Mouse (Mus musculus): Measurements from ENCODE around the gene Fbxl17. TPM values are rescaled to one million over a fixed set of nuclear protein-coding genes. Genes with fewer than 3 reads are reported as not detected.

The Fbxl17 gene
- 3.0 and 3.1 TPM in 2 replicates for polyA plus RNA-seq (2016; fragmentation: Nextera tagmentation; extraction: Ambion mirVana)

- peaks cover 44% of the 10 kb centered on the region for H3K4me1 ChIP-seq
- no peaks in the 10 kb centered on the region for H3K9me3 ChIP-seq (replicated peaks)
- ATAC-seq: peak; percentile 72
- H3K4me3 ChIP-seq: peak within 1 kb of the TSS; percentile 93
- H3K36me3 ChIP-seq: no peaks in the 10 kb centered on the region
- H3K27ac ChIP-seq: peak within 1 kb of the TSS; percentile 93
- no peaks in the 10 kb centered on the region for H3K27me3 ChIP-seq (replicated peaks)
- H3K4me2 ChIP-seq: peak within 1 kb of the TSS; percentile 98
- WGBS (ENCODE audit: insufficient replicate concordance): 2% methylated on average over 58 of the region's 80 CpGs
- peak within 1 kb of the TSS; percentile 96 for H3K9ac ChIP-seq
Measured at GRCm38 (mm10) chr17:63499636-63500155, at the start of gene Fbxl17. Gene Fbxl17, minus strand, starts transcription at chr17:63500017.

GRCm38 (mm10) chr17:63547465-63547864 lies 47.6 kb upstream of the Fbxl17 start:
- H3K27ac ChIP-seq: no peak overlapping the region
- H3K4me2 ChIP-seq: no peak overlapping the region
- no peaks in the 10 kb centered on the region for H3K4me1 ChIP-seq
- H3K9ac ChIP-seq: no peak overlapping the region
- 66% methylated on average over 4 of the region's 4 CpGs for WGBS (ENCODE audit: insufficient replicate concordance)
- H3K36me3 ChIP-seq: no peaks in the 10 kb centered on the region
- no peak for ATAC-seq
- no peaks in the 10 kb centered on the region for H3K27me3 ChIP-seq (replicated peaks)
- peaks cover 5% of the 10 kb centered on the region; the same call in 1 of the 2 replicates for H3K9me3 ChIP-seq (replicated peaks)
- no peak overlapping the region for H3K4me3 ChIP-seq

- Histone ChIP-seq H3K36me3 (no peaks in the 10 kb centered on the region), H3K27me3 (replicated peaks) (no peaks in the 10 kb centered on the region), H3K9me3 (replicated peaks) (no peaks in the 10 kb centered on the region), H3K27ac (no peak overlapping the region), H3K4me1 (no peaks in the 10 kb centered on the region), H3K4me2 (no peak overlapping the region), H3K4me3 (no peak overlapping the region), H3K9ac (no peak overlapping the region)
- WGBS (ENCODE audit: insufficient replicate concordance): 69% methylated on average over 17 of the region's 17 CpGs
- ATAC-seq: no peak
Measured at GRCm38 (mm10) chr17:63534576-63535265, 34.9 kb upstream of the Fbxl17 start.

- H3K9me3 ChIP-seq (replicated peaks): no peaks in the 10 kb centered on the region
- WGBS (ENCODE audit: insufficient replicate concordance): 39% methylated on average over 6 of the region's 6 CpGs
- H3K4me3 ChIP-seq: no peak overlapping the region
Measured at GRCm38 (mm10) chr17:63533074-63533836, 33.4 kb upstream of the Fbxl17 start.

GRCm38 (mm10) chr17:63529476-63529875 lies 29.7 kb upstream of the Fbxl17 start:
- Histone ChIP-seq H3K4me2 (no peak overlapping the region), H3K4me3 (no peak overlapping the region), H3K4me1 (no peaks in the 10 kb centered on the region), H3K9me3 (replicated peaks) (no peaks in the 10 kb centered on the region), H3K27me3 (replicated peaks) (no peaks in the 10 kb centered on the region), H3K27ac (no peak overlapping the region), H3K9ac (no peak overlapping the region), H3K36me3 (no peaks in the 10 kb centered on the region)
- no peak for ATAC-seq
- 67% methylated on average over 6 of the region's 6 CpGs for WGBS (ENCODE audit: insufficient replicate concordance)

More at GRCm38 (mm10) chr17:63533074-63533836, 33.4 kb upstream of the Fbxl17 start:
- no peak overlapping the region for H3K27ac ChIP-seq
- no peak for ATAC-seq
- H3K27me3 ChIP-seq (replicated peaks): no peaks in the 10 kb centered on the region
- no peaks in the 10 kb centered on the region for H3K4me1 ChIP-seq
- H3K9ac ChIP-seq: no peak overlapping the region
- no peaks in the 10 kb centered on the region for H3K36me3 ChIP-seq
- no peak overlapping the region for H3K4me2 ChIP-seq

GRCm38 (mm10) chr17:63520691-63521090 lies 20.9 kb upstream of the Fbxl17 start:
- Histone ChIP-seq H3K9me3 (replicated peaks) (no peaks in the 10 kb centered on the region), H3K27ac (no peak overlapping the region), H3K4me3 (no peak overlapping the region), H3K36me3 (no peaks in the 10 kb centered on the region), H3K27me3 (replicated peaks) (no peaks in the 10 kb centered on the region), H3K4me1 (no peaks in the 10 kb centered on the region), H3K9ac (no peak overlapping the region), H3K4me2 (no peak overlapping the region)
- ATAC-seq: no peak
- WGBS (ENCODE audit: insufficient replicate concordance): 77% methylated on average over 2 of the region's 2 CpGs

GRCm38 (mm10) chr17:63510451-63510850 lies 10.6 kb upstream of the Fbxl17 start:
- H3K36me3 ChIP-seq: no peaks in the 10 kb centered on the region
- no peaks in the 10 kb centered on the region for H3K4me1 ChIP-seq
- no peaks in the 10 kb centered on the region for H3K9me3 ChIP-seq (replicated peaks)
- H3K4me3 ChIP-seq: no peak overlapping the region
- no peak for ATAC-seq
- H3K27ac ChIP-seq: no peak overlapping the region
- H3K9ac ChIP-seq: no peak overlapping the region
- H3K4me2 ChIP-seq: no peak overlapping the region
- no peaks in the 10 kb centered on the region for H3K27me3 ChIP-seq (replicated peaks)
- 64% methylated on average over 2 of the region's 2 CpGs for WGBS (ENCODE audit: insufficient replicate concordance)

- Histone ChIP-seq H3K4me3 (peak overlapping the region; percentile 93), H3K27ac (peak overlapping the region; percentile 93; the same call in 1 of the 2 replicates), H3K9me3 (replicated peaks) (no peaks in the 10 kb centered on the region), H3K4me1 (peaks cover 38% of the 10 kb centered on the region), H3K4me2 (peak overlapping the region; percentile 98), H3K36me3 (no peaks in the 10 kb centered on the region), H3K27me3 (replicated peaks) (no peaks in the 10 kb centered on the region), H3K9ac (peak overlapping the region; percentile 96)
- ATAC-seq: no peak
- 81% methylated on average over 6 of the region's 6 CpGs for WGBS (ENCODE audit: insufficient replicate concordance)
Measured at GRCm38 (mm10) chr17:63501091-63501490, 1.3 kb upstream of the Fbxl17 start.

GRCm38 (mm10) chr17:63500156-63500834 lies 478 bp upstream of the Fbxl17 start:
- Histone ChIP-seq H3K36me3 (no peaks in the 10 kb centered on the region), H3K27ac (peak overlapping the region; percentile 93), H3K4me1 (peaks cover 41% of the 10 kb centered on the region), H3K9me3 (replicated peaks) (no peaks in the 10 kb centered on the region), H3K9ac (peak overlapping the region; percentile 96), H3K27me3 (replicated peaks) (no peaks in the 10 kb centered on the region), H3K4me3 (peak overlapping the region; percentile 93), H3K4me2 (peak overlapping the region; percentile 98)
- 3% methylated on average over 75 of the region's 78 CpGs for WGBS (ENCODE audit: insufficient replicate concordance)
- ATAC-seq: peak; percentile 79

- Histone ChIP-seq H3K27me3 (replicated peaks) (no peaks in the 10 kb centered on the region), H3K4me2 (peak overlapping the region; percentile 98), H3K27ac (peak overlapping the region; percentile 93), H3K4me1 (peaks cover 44% of the 10 kb centered on the region), H3K9ac (peak overlapping the region; percentile 96), H3K9me3 (replicated peaks) (no peaks in the 10 kb centered on the region), H3K36me3 (no peaks in the 10 kb centered on the region), H3K4me3 (peak overlapping the region; percentile 93)
- WGBS (ENCODE audit: insufficient replicate concordance): under 1% methylated on average over 68 of the region's 90 CpGs
- ATAC-seq: peak; percentile 51
Measured at GRCm38 (mm10) chr17:63498717-63499635, 841 bp downstream of the Fbxl17 start.

GRCm38 (mm10) chr17:63498182-63498716 lies 1.6 kb downstream of the Fbxl17 start:
- Histone ChIP-seq H3K4me3 (peak overlapping the region; percentile 93), H3K36me3 (no peaks in the 10 kb centered on the region), H3K27me3 (replicated peaks) (no peaks in the 10 kb centered on the region), H3K4me2 (peak overlapping the region; percentile 98), H3K27ac (peak overlapping the region; percentile 70), H3K9ac (peak overlapping the region; percentile 96), H3K4me1 (peaks cover 48% of the 10 kb centered on the region), H3K9me3 (replicated peaks) (no peaks in the 10 kb centered on the region)
- WGBS (ENCODE audit: insufficient replicate concordance): 17% methylated on average over 6 of the region's 6 CpGs
- ATAC-seq: no peak
